Mouse (Mus musculus) C2C12 (cell line): ENCODE data around the gene Zfp266. TPM values are rescaled to one million over a fixed set of nuclear protein-coding genes. Genes with fewer than 3 reads are reported as not detected.

ENCODE experiments used
- H3K27me3 ChIP-seq: one replicate; pipeline ENCODE4 v1.6.1; 2011; ENCODE audit not compliant: control insufficient read depth, insufficient read depth, insufficient read length
- H3K36me3 ChIP-seq: one replicate; pipeline ENCODE4 v1.6.1; 2011; ENCODE audit not compliant: control insufficient read depth, insufficient read depth
- H3K4me3 ChIP-seq: one replicate; pipeline ENCODE4 v1.5.1; 2011; ENCODE audit warnings: mild to moderate bottlenecking, control low read depth; ENCODE audit not compliant: poor library complexity, insufficient read depth, severe bottlenecking
- H3K79me2 ChIP-seq: one replicate; pipeline ENCODE4 v1.6.1; 2011; ENCODE audit not compliant: control insufficient read depth, insufficient read depth
- H3K79me3 ChIP-seq: one replicate; pipeline ENCODE4 v1.6.1; 2011; ENCODE audit warnings: low read depth, control low read depth
- H3ac ChIP-seq: one replicate; pipeline ENCODE3; 2011; ENCODE audit warnings: low read depth; ENCODE audit not compliant: control insufficient read depth, insufficient read length
- CEBPB ChIP-seq: IDR thresholded peaks from one replicate; pipeline ENCODE4 v1.6.1; 2011; ENCODE audit warnings: low read depth, mild to moderate bottlenecking, control low read depth, moderate library complexity
- CTCF ChIP-seq: IDR thresholded peaks from one replicate; pipeline ENCODE4 v1.5.1; 2011; ENCODE audit not compliant: control insufficient read depth, insufficient read depth, insufficient read length
- FOSL1 ChIP-seq: IDR thresholded peaks from one replicate; pipeline ENCODE4 v1.8.0; 2011; ENCODE audit warnings: mild to moderate bottlenecking, low read length; ENCODE audit not compliant: poor library complexity, insufficient read depth, severe bottlenecking
- MAX ChIP-seq: IDR thresholded peaks from one replicate; pipeline ENCODE4 v1.6.1; 2011; ENCODE audit warnings: mild to moderate bottlenecking, control low read depth
- MYOD1 ChIP-seq: IDR thresholded peaks from one replicate; pipeline ENCODE4 v1.6.1; 2011; ENCODE audit warnings: low read depth; ENCODE audit not compliant: control insufficient read depth, insufficient read length
- MYOG ChIP-seq: IDR thresholded peaks from one replicate; pipeline ENCODE4 v1.6.1; 2011; ENCODE audit not compliant: control insufficient read depth, insufficient read length; ENCODE audit errors: extremely low read depth
- USF1 ChIP-seq: IDR thresholded peaks from one replicate; pipeline ENCODE4 v1.6.1; 2011; ENCODE audit warnings: low read depth, mild to moderate bottlenecking, control low read depth, moderate library complexity
- polyA plus RNA-seq: library from polyadenylated mRNA; unstranded; fragments of >200 nt; fragmentation: generic; extraction: Trizol; gene quantifications from one replicate; pipeline ENCODE4 v1.2.1, GENCODE M21; 2012; ENCODE audit warnings: missing spikeins

The Zfp266 gene
- polyA plus RNA-seq, 1 experiment: 7.5 TPM

DNA sequence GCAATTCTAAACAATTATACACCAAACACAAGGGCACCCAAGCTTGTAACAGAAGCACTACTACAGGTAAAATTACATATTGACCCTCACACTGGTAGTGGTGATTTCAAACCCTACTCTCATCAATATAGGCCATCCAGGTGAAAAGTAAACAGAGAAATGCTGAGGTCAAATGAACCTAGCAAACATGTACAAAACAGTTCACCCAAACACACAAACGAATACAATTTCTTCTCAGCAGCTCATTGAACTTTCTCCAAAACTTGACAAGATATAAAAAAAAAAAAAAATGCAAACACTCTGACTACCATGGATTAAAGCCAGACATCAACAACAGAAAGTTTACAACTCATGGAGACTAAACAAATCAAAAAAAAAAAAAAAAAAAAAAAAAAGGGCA lies 69.7 kb downstream of the Zfp266 start:
- peaks cover 41% of the 10 kb centered on the region for H3K36me3 ChIP-seq
- H3K79me2 ChIP-seq: peaks cover 99% of the 10 kb centered on the region
- TF ChIP-seq MAX: no peak
- TF ChIP-seq MYOD1: no peak
- TF ChIP-seq MYOG: no peak
- TF ChIP-seq FOSL1: no peak
- TF ChIP-seq USF1: no peak
- no peak for TF ChIP-seq CEBPB
- TF ChIP-seq CTCF: no peak
- no peak overlapping the region for H3K4me3 ChIP-seq
- peaks cover 75% of the 10 kb centered on the region for H3K79me3 ChIP-seq
- H3K27me3 ChIP-seq: no peaks in the 10 kb centered on the region
- no peak overlapping the region for H3ac ChIP-seq

Other genes with a start within 250 kb of the Zfp266 start
- not detected for gene Olfr39, start 239.1 kb downstream of the Zfp266 start, polyA plus RNA-seq
- not detected for gene Olfr873, start 222.9 kb downstream of the Zfp266 start, polyA plus RNA-seq
- gene Olfr18, start 185.3 kb downstream of the Zfp266 start, polyA plus RNA-seq: not detected
- gene Zfp560, start 136.2 kb downstream of the Zfp266 start, polyA plus RNA-seq: 17.5 TPM
- 1.9 TPM for gene Zfp26, start 61.3 kb downstream of the Zfp266 start, polyA plus RNA-seq
- 5.1 TPM for gene Zfp426, start 28.7 kb downstream of the Zfp266 start, polyA plus RNA-seq
- gene Zfp846, start 59.9 kb upstream of the Zfp266 start, polyA plus RNA-seq: 2.7 TPM
- 566 TPM for gene Ubl5, start 121.5 kb upstream of the Zfp266 start, polyA plus RNA-seq
- 7.9 TPM for gene Fbxl12, start 123.3 kb upstream of the Zfp266 start, polyA plus RNA-seq
- 55.5 TPM for gene Pin1, start 130.7 kb upstream of the Zfp266 start, polyA plus RNA-seq
- gene Olfm2, start 224.9 kb upstream of the Zfp266 start, polyA plus RNA-seq: 0.09 TPM